Mouse (Mus musculus) lung, adult 2 months (tissue): ENCODE results near the gene C77080. TPM values are rescaled to one million over a fixed set of nuclear protein-coding genes. Genes with fewer than 3 reads are reported as not detected.

ENCODE experiments used
- DNase-seq: peaks from one replicate; pipeline ENCODE4 v3.0.0; 2022
- H3K4me1 ChIP-seq: fragments of 200-500 bp; 2 replicates; pipeline ENCODE4 v1.6.1; 2011; ENCODE audit warnings: low read length; ENCODE audit not compliant: control insufficient read depth, insufficient read depth
- H3K4me3 ChIP-seq: fragments of 200-500 bp; replicated peaks from 2 replicates; pipeline ENCODE3; 2011; ENCODE audit warnings: low read depth, mild to moderate bottlenecking, control low read depth, low read length; ENCODE audit errors: extremely low read depth
- CTCF ChIP-seq: fragments of 200-500 bp; IDR thresholded peaks from 2 replicates; pipeline ENCODE4 v1.5.1; 2011; ENCODE audit warnings: mild to moderate bottlenecking, low read length, control low read depth; ENCODE audit not compliant: insufficient read depth
- POLR2A ChIP-seq: fragments of 200-500 bp; IDR thresholded peaks from 2 replicates; pipeline ENCODE4 v1.6.1; 2011; ENCODE audit warnings: low read depth, mild to moderate bottlenecking, control low read depth, low read length, borderline replicate concordance; ENCODE audit errors: extremely low read depth
- whole genome bisulfite sequencing: fragments of 180-500 bp; shearing (Covaris S2); methylation state at CpG from one replicate; pipeline ENCODE4 v1.1.7; 2018; 5-methylcytosine and 5-hydroxymethylcytosine counted together
- polyA plus RNA-seq: library from polyadenylated mRNA; depleted of rRNA; stranded (reverse); fragments of >200 nt; gene quantifications from 2 replicates; pipeline ENCODE4 v1.2.3, GENCODE M21; 2012

C77080 gene
- polyA plus RNA-seq, 1 experiment, result 47.1 TPM

- WGBS, result 31% methylated on average over 15 of the region's 15 CpGs
- Histone ChIP-seq H3K4me3 (peak overlapping the region; percentile 73), H3K4me1 (peaks cover 6% of the 10 kb centered on the region)
- DNase-seq, result no peak
- TF ChIP-seq CTCF (no peak), POLR2A (no peak; the same call in 1 of the 2 replicates)
Observed at GRCm38 (mm10) chr4:129246360-129247301, 14.6 kb downstream of the C77080 start.

- Histone ChIP-seq H3K4me3 (no peak overlapping the region), H3K4me1 (peaks cover 6% of the 10 kb centered on the region)
- WGBS, result 34% methylated on average over 4 of the region's 4 CpGs
- no peak for TF ChIP-seq POLR2A
- peak; percentile 45 for DNase-seq
Observed at GRCm38 (mm10) chr4:129244802-129245201, 16.4 kb downstream of the C77080 start.

- no peak overlapping the region for H3K4me3 ChIP-seq
- 69% methylated on average over 4 of the region's 4 CpGs for WGBS
- peaks cover 13% of the 10 kb centered on the region for H3K4me1 ChIP-seq
- TF ChIP-seq POLR2A (no peak), CTCF (no peak)
- DNase-seq, result no peak
Observed at GRCm38 (mm10) chr4:129242761-129243160, 18.4 kb downstream of the C77080 start.

DNA sequence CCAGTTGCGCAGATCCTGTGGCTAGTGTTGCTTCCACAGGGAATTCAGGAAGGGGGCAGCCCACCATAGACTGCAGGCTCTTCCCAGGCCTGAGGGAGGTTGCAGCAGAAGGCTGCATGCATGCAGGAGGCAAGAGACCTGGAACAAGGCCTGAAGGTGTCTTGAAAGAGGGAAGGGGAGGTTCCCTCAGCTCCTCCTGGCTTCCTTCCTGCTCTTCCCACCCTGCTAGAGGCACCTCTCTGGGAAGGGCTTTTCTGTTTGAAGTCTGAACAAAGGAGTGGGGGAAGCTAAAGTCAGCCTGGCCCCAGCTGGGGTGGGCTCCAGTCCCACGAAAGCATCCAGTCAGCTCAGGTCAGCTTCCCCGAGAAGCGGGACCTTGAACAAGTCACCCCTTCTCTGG lies 18.9 kb downstream of the C77080 start:
- Histone ChIP-seq H3K4me1 (peaks cover 12% of the 10 kb centered on the region), H3K4me3 (no peak overlapping the region)
- no peak for TF ChIP-seq CTCF
- no peak for TF ChIP-seq POLR2A
- WGBS, result 69% methylated on average over 4 of the region's 4 CpGs
- no peak for DNase-seq

DNA sequence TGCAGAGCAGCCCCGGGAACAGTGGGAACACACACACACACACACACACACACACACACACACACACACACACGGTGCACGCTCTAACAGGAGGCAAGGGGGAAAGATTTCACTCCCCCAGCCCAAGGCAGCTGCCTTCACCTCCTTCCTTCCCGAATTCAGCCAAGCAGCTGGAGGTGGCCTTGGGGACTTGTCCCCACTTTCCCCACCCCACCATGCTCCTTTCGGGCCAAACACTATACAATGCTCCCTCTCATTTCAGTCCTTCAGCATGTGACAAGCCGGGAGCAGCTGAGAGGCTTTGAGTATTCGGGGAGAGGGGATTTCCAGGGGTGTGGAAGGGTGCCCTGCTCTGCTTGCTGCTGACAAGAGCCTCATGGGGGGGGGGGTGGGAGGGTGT lies 19.3 kb downstream of the C77080 start:
- 54% methylated on average over 7 of the region's 7 CpGs for WGBS
- TF ChIP-seq CTCF, result no peak
- no peak for TF ChIP-seq POLR2A
- H3K4me3 ChIP-seq, result no peak overlapping the region
- DNase-seq, result no peak
- peaks cover 10% of the 10 kb centered on the region for H3K4me1 ChIP-seq

DNA sequence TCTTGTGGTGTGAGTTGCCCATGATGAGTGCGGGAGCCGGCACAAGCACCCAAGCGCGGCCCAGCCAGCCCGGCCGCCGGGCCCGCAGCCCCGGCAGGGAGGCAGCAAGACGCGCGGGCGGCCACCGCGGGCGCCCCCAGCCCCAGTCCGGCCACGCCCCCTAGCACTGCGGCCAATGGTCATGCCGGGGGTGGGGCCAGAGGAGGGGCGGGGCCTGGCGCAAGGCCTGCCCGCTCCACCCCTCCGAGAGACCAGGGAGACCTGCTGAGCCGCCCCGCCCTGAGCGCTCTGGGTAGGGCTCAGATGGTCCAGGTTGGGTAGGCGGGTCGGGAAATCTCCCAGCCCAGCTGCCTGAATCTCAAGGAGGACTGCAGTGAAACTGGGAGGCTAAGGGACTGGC lies 22.1 kb downstream of the C77080 start:
- Histone ChIP-seq H3K4me1 (peaks cover 14% of the 10 kb centered on the region), H3K4me3 (peak overlapping the region; percentile 11)
- WGBS, result 2% methylated on average over 24 of the region's 29 CpGs
- peak; percentile 44 for DNase-seq
- no peak for TF ChIP-seq CTCF
- no peak for TF ChIP-seq POLR2A

GRCm38 (mm10) chr4:129238579-129239016 lies 22.6 kb downstream of the C77080 start:
- H3K4me1 ChIP-seq, result peaks cover 14% of the 10 kb centered on the region
- WGBS, result 5% methylated on average over 22 of the region's 23 CpGs
- TF ChIP-seq POLR2A (no peak), CTCF (no peak)
- no peak for DNase-seq
- H3K4me3 ChIP-seq, result peak overlapping the region; percentile 8

DNA sequence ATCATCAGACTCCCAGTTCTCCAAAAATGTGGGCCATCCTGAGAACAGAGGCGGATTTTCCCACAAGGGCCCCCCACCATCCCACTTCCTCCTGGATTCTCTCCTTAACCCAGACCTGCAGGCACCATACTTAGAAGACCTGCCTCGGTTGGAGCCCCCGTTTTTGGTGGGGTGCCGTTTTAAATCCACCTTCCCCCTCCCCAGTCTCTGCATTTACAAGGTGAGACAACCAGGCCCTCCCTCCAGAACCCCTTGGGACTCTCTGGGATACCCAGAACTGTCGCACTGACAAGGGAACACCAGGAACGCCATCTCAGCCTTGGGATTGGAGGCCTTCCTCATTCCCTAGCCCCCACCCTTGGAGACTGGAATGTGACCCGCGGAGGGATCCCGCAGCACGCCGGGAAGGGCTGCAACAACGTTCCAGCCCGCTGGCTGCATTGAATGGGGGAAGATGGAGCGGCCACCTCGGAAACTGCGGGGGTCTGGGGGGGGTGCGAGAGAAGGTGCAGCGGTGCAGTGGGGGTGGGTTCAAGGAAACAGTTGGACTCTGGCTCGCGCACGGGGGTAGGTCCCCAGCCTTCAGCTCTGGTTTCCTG lies 23.3 kb downstream of the C77080 start:
- H3K4me1 ChIP-seq, result peaks cover 14% of the 10 kb centered on the region
- no peak for TF ChIP-seq POLR2A
- 30% methylated on average over 21 of the region's 21 CpGs for WGBS
- no peak for DNase-seq
- H3K4me3 ChIP-seq, result no peak overlapping the region

- H3K4me1 ChIP-seq, result peaks cover 12% of the 10 kb centered on the region
- WGBS, result 71% methylated on average over 8 of the region's 8 CpGs
- TF ChIP-seq CTCF (no peak), POLR2A (no peak)
- H3K4me3 ChIP-seq, result no peak overlapping the region
- no peak for DNase-seq
Observed at GRCm38 (mm10) chr4:129236236-129236813, 24.9 kb downstream of the C77080 start.
